Mouse (Mus musculus) embryonic facial prominence, embryonic 13.5 days (tissue): Measurements from ENCODE around the gene Chrm1. TPM values are rescaled to one million over a fixed set of nuclear protein-coding genes. Genes with fewer than 3 reads are reported as not detected.
"Not testable (repeated sequence)": the region's sequence is repeated elsewhere in the genome, so short reads cannot be mapped to it uniquely, and the experiment has no call there.

ENCODE experiments used
- ATAC-seq: fragments of 200-750 bp; cut with Nextera tagmentation; 2 replicates; pipeline ENCODE4 v1.8.0; 2017; ENCODE audit warnings: low read depth; ENCODE audit not compliant: insufficient number of reproducible peaks, insufficient read depth, low FRiP score, low TSS enrichment
- H3K27ac ChIP-seq: fragments of 300-500 bp; sonication (generic); 2 replicates; pipeline ENCODE4 v1.5.1; 2015; ENCODE audit warnings: moderate library complexity, mild to moderate bottlenecking, inconsistent platforms
- H3K27me3 ChIP-seq: fragments of 300-500 bp; sonication (generic); 2 replicates; pipeline ENCODE4 v1.6.1; 2015; ENCODE audit warnings: mild to moderate bottlenecking, inconsistent platforms
- H3K36me3 ChIP-seq: fragments of 300-500 bp; sonication (generic); 2 replicates; pipeline ENCODE4 v1.6.1; 2015; ENCODE audit warnings: mild to moderate bottlenecking, inconsistent platforms
- H3K4me1 ChIP-seq: fragments of 300-500 bp; sonication (generic); 2 replicates; pipeline ENCODE4 v1.6.1; 2015; ENCODE audit warnings: inconsistent platforms
- H3K4me2 ChIP-seq: fragments of 300-500 bp; sonication (generic); 2 replicates; pipeline ENCODE4 v1.6.1; 2015; ENCODE audit warnings: moderate library complexity, mild to moderate bottlenecking, inconsistent platforms
- H3K4me3 ChIP-seq: fragments of 300-500 bp; sonication (generic); 2 replicates; pipeline ENCODE4 v1.5.1; 2015; ENCODE audit warnings: mild to moderate bottlenecking, inconsistent platforms
- H3K9ac ChIP-seq: fragments of 300-500 bp; sonication (generic); 2 replicates; pipeline ENCODE4 v1.6.1; 2015; ENCODE audit warnings: mild to moderate bottlenecking, inconsistent platforms
- H3K9me3 ChIP-seq: fragments of 300-500 bp; sonication (generic); 2 replicates; pipeline ENCODE4 v1.6.1; 2016; ENCODE audit warnings: inconsistent platforms
- WGBS: fragments of 180-500 bp; shearing (Covaris S2); methylation state at CpG from one replicate; pipeline ENCODE4 v1.1.7; 2015; ENCODE audit warnings: mixed read lengths; 5-methylcytosine and 5-hydroxymethylcytosine counted together
- polyA plus RNA-seq: library from polyadenylated mRNA; unstranded; fragments of >200 nt; fragmentation: Nextera tagmentation; extraction: Ambion mirVana; gene quantifications from 2 replicates; pipeline ENCODE4 v1.2.1, GENCODE M21; 2015

Gene Chrm1
- polyA plus RNA-seq, 1 experiment from 2014 or later, result 0.66 TPM

GRCm38 (mm10) chr19:8722021-8722420 is 58.4 kb downstream of the Chrm1 start:
- peak overlapping the region; percentile 99 for H3K9ac ChIP-seq
- H3K9me3 ChIP-seq, result no peaks in the 10 kb centered on the region
- H3K4me1 ChIP-seq, result peaks cover 36% of the 10 kb centered on the region
- H3K27me3 ChIP-seq, result no peaks in the 10 kb centered on the region
- ATAC-seq, result no peak
- H3K4me2 ChIP-seq, result peak overlapping the region; percentile 70
- peak overlapping the region; percentile 96 for H3K27ac ChIP-seq
- peak overlapping the region; percentile 84 for H3K4me3 ChIP-seq
- 50% methylated on average over 4 of the region's 4 CpGs for WGBS
- peaks cover 27% of the 10 kb centered on the region for H3K36me3 ChIP-seq

GRCm38 (mm10) chr19:8722559-8722906 is 58.9 kb downstream of the Chrm1 start:
- 2% methylated on average over 5 of the region's 5 CpGs for WGBS
- no peaks in the 10 kb centered on the region for H3K9me3 ChIP-seq
- ATAC-seq, result no peak

GRCm38 (mm10) chr19:8722907-8723573 is 59.5 kb downstream of the Chrm1 start, which contains the start of gene Slc3a2:
Gene Slc3a2, minus strand, starts transcription at chr19:8723369.
- H3K27ac ChIP-seq, result peak within 1 kb of the TSS; percentile 96
- peak within 1 kb of the TSS; percentile 84 for H3K4me3 ChIP-seq
- H3K27me3 ChIP-seq, result no peaks in the 10 kb centered on the region
- ATAC-seq, result peak; percentile 96
- WGBS, result under 1% methylated on average over 50 of the region's 50 CpGs
- no peaks in the 10 kb centered on the region for H3K9me3 ChIP-seq
- peak within 1 kb of the TSS; percentile 81 for H3K4me2 ChIP-seq
- H3K4me1 ChIP-seq, result peaks cover 36% of the 10 kb centered on the region
- peak within 1 kb of the TSS; percentile 99 for H3K9ac ChIP-seq
- H3K36me3 ChIP-seq, result peaks cover 27% of the 10 kb centered on the region

More at GRCm38 (mm10) chr19:8722559-8722906, 58.9 kb downstream of the Chrm1 start:
- Histone ChIP-seq H3K27me3 (no peaks in the 10 kb centered on the region), H3K27ac (peak overlapping the region; percentile 96), H3K4me2 (peak overlapping the region; percentile 70), H3K9ac (peak overlapping the region; percentile 99), H3K4me1 (peaks cover 36% of the 10 kb centered on the region), H3K36me3 (peaks cover 27% of the 10 kb centered on the region), H3K4me3 (peak overlapping the region; percentile 84)

DNA sequence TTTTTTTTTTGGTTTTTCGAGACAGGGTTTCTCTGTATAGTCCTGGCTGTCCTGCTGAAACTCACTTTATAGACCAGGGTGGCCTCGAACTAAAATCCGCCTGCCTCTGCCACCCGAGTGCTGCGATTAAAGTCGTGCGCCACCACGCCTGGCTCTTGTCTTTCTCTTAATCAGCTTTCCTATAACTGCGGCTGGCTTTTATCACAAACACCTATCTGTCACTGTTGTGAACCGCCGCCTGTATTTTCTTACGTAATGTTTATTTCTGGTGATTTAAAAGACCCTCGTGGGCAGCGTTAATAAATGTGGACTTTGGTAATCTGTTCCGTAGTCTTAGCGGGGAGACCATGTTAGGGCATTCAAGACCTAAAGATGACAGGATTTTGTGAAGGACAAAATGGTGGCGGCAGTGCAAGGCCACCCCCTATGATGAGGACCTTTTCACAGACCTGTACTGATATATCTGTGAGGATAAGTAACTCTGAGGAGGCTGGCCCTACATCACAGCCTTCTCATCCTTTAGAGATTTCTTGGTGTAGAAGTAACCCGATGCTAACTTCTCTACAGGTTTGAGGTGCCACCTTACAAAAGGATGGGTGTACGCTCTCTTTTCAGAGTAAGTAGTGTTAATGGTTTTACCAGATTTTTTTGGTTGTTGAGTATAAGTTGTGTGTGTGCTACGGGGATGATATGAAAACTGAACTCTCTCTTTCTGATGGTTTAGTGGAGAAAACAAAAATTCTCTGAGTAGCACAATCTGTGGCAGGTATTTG is 60.2 kb downstream of the Chrm1 start:
- H3K4me2 ChIP-seq, result peak overlapping the region; percentile 81
- H3K9ac ChIP-seq, result peak overlapping the region; percentile 99
- peaks cover 27% of the 10 kb centered on the region for H3K36me3 ChIP-seq
- no peaks in the 10 kb centered on the region for H3K9me3 ChIP-seq
- no peak for ATAC-seq
- H3K27ac ChIP-seq, result peak overlapping the region; percentile 92
- H3K4me3 ChIP-seq, result peak overlapping the region; percentile 84
- peaks cover 36% of the 10 kb centered on the region for H3K4me1 ChIP-seq
- under 1% methylated on average over 20 of the region's 20 CpGs for WGBS
- H3K27me3 ChIP-seq, result no peaks in the 10 kb centered on the region

DNA sequence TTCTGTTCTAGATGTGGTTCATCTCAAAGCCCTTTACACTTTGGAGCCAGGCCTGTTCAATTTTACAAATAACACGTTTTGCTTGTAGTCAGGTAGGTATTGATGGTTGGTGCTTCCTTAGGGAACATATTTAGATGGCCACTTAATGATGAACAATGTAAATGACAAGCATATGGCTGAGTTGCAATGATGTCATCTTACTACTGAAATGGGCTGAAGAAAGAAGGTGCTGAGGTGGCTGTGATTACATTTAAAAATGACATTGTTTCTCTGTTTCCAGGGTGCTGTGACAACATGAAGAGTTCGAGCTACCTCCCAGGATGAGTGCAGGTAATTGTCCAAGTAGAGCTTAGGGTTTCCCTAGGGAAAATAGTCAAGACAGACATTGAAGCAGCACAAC is 60.8 kb downstream of the Chrm1 start:
- H3K27ac ChIP-seq, result peak overlapping the region; percentile 92; the same call in 1 of the 2 replicates
- H3K9ac ChIP-seq, result peak overlapping the region; percentile 99
- H3K4me3 ChIP-seq, result peak overlapping the region; percentile 84
- H3K4me1 ChIP-seq, result peaks cover 36% of the 10 kb centered on the region
- H3K9me3 ChIP-seq, result no peaks in the 10 kb centered on the region
- peaks cover 27% of the 10 kb centered on the region for H3K36me3 ChIP-seq
- H3K27me3 ChIP-seq, result no peaks in the 10 kb centered on the region
- no peak for ATAC-seq
- WGBS, result 3% methylated on average over 2 of the region's 2 CpGs
- peak overlapping the region; percentile 81 for H3K4me2 ChIP-seq

DNA sequence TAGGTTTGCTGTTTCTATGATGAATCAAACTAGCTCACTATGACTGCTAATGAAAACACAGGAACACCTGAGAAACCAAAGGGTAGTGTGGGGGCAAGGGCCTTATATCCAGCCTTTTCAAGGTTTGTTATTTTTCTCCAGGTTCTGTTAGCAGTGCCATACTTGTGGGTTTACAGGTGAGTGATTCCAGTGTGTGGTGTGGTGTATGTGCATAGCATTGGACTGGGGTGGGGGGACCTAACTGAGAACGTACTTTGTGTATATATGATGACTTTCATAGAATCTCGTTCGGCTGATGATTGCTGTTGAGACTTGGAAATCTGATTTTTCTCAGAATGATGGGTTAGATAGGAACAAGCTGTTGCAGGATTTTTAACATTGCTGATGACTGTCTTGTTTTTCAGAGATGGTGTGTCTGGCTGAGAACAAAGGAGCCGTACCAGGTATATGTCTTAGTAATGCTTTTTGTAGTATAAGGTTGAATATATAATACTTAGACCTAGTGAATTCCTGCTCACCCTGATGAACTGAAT is 61.6 kb downstream of the Chrm1 start:
- no peak for ATAC-seq
- Histone ChIP-seq H3K9ac (peak overlapping the region; percentile 99), H3K4me3 (peak overlapping the region; percentile 84), H3K9me3 (no peaks in the 10 kb centered on the region), H3K27me3 (no peaks in the 10 kb centered on the region), H3K27ac (0 out of 2 replicates have a peak overlapping the region, but pooled peaks have one; percentile 92), H3K4me2 (peak overlapping the region; percentile 81), H3K36me3 (peaks cover 27% of the 10 kb centered on the region), H3K4me1 (peaks cover 36% of the 10 kb centered on the region)
- 43% methylated on average over 4 of the region's 4 CpGs for WGBS

- WGBS, result 19% methylated on average over 3 of the region's 3 CpGs
- no peak overlapping the region for H3K9ac ChIP-seq
- peaks cover 28% of the 10 kb centered on the region for H3K4me1 ChIP-seq
- H3K27ac ChIP-seq, result no peak overlapping the region
- peak overlapping the region; percentile 81; the same call in 1 of the 2 replicates for H3K4me2 ChIP-seq
- ATAC-seq, result no peak
- peaks cover 27% of the 10 kb centered on the region for H3K36me3 ChIP-seq
- H3K9me3 ChIP-seq, result no peaks in the 10 kb centered on the region
- no peaks in the 10 kb centered on the region for H3K27me3 ChIP-seq
- H3K4me3 ChIP-seq, result peak overlapping the region; percentile 9; the same call in 1 of the 2 replicates
These were observed 63.2 kb downstream of the Chrm1 start for GRCm38 (mm10) chr19:8726609-8727390.

DNA sequence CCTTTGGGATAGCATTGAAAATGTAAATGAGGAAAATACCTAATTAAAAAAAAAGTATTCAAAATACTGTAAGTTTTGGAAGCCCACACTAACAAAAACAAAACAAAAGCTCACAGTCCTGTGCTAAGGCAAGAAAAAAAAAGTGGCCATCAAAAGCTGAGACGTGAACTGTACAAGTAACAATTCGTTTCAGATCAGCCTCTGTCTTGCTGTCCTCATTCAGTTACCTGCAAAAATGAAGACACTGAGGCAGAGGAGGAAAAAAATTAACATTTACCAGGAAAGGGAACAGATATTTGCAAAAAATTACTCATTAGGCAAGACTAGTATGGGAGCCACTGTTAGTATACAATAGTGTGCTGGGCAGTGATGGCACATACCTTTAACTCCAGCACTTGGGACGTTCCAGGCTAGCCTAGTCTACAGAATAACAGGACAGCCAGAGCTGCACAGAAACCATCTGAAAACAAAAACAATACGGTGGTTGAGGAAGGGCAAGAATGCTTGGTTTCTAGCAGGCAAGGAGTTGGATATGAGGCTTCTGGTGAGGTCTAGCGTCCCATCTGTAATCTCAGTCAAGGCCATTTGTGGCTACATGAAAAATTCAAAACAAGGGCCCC is 64.0 kb downstream of the Chrm1 start:
- no peaks in the 10 kb centered on the region for H3K27me3 ChIP-seq
- peaks cover 21% of the 10 kb centered on the region for H3K4me1 ChIP-seq
- ATAC-seq, result no peak
- no peak overlapping the region for H3K4me3 ChIP-seq
- H3K9ac ChIP-seq, result no peak overlapping the region
- no peaks in the 10 kb centered on the region for H3K9me3 ChIP-seq
- peaks cover 27% of the 10 kb centered on the region for H3K36me3 ChIP-seq
- WGBS, result 17% methylated on average over 5 of the region's 5 CpGs
- no peak overlapping the region for H3K4me2 ChIP-seq
- peak overlapping the region; percentile 44; the same call in 1 of the 2 replicates for H3K27ac ChIP-seq

DNA sequence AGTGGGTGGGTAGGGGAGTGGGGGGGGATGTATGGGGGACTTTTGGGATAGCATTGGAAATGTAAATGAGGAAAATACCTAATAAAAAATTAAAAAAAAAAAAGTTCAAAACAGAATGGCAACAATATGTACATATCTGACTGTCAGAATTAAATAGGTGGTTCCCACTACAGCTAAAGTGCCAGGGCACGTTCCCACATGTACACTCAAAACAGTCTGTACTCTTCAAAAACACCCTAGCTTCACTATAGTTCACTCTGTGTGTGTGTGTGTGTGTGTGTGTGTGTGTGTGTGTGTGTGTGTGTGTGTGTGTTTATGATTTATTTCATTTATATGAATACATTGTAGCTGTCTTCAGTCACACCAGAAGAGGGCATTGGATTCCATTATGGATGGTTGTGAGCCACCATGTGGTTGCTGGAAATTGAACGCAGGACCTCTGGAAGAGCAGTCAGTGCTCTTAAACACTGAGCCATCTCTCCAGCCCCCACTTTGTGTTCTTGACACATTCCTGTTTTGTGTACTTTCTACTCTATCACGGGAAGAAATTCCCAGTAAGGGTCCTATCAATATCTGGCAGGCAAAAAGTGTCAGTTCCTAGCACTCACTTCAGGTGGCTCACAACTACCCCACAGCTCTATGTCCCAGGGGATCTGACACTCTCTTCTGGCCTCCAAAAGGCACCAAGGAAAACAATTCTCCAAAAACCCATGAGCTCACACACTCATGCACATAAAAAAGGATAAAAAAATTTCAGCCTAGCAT is 64.9 kb downstream of the Chrm1 start:
- H3K27ac ChIP-seq, ATAC-seq, H3K9ac ChIP-seq, H3K4me2 ChIP-seq, H3K4me3 ChIP-seq, H3K27me3 ChIP-seq, H3K9me3 ChIP-seq: not testable (repeated sequence)
- Histone ChIP-seq H3K36me3 (peaks cover 27% of the 10 kb centered on the region), H3K4me1 (peaks cover 21% of the 10 kb centered on the region)
- WGBS, result 34% methylated on average over 3 of the region's 3 CpGs
